In genomic region chr12:110850010-110850928, GRCm38 (mm10) we compare ENCODE assay signal across 8 mouse cellular contexts. TPM values are rescaled to one million over a fixed set of nuclear protein-coding genes. Genes with fewer than 3 reads are reported as not detected.
DNase-seq lines count a peak whose midpoint lies in the region; ATAC-seq and TF ChIP-seq lines count a peak whose summit lies in the region.

Gene Zfp839 (plus strand): TSS chr12:110850253.

- no peaks in the 10 kb centered on the region for H3K36me3 ChIP-seq in forebrain, embryonic 11.5 days (ENCODE audit: control insufficient read depth, insufficient read depth, low read length)
- H3K36me3 ChIP-seq in heart, embryonic 16.5 days (ENCODE audit: control insufficient read depth, insufficient read depth): peaks cover 2% of the 10 kb centered on the region; the same call in 1 of the 2 replicates
- peaks cover 4% of the 10 kb centered on the region; the same call in 1 of the 2 replicates for H3K36me3 ChIP-seq in liver, embryonic 15.5 days (replicated peaks)
- no peaks in the 10 kb centered on the region for H3K36me3 ChIP-seq in neural tube, embryonic 11.5 days (ENCODE audit: control insufficient read depth, insufficient read depth, low read length)
- no peaks in the 10 kb centered on the region for H3K36me3 ChIP-seq in stomach, postnatal 0 days (ENCODE audit: control insufficient read depth, insufficient read depth, low read length)

- TF ChIP-seq EP300 in stomach, postnatal 0 days (optimal IDR thresholded peaks at IDR 0.05): no peak

- ATAC-seq in forebrain, embryonic 11.5 days (replicated peaks; ENCODE audit: low FRiP score): peak; percentile 83
- ATAC-seq in heart, embryonic 16.5 days (replicated peaks; ENCODE audit: extremely low read depth, insufficient read depth, low FRiP score): peak; percentile 77
- peak; percentile 64 for ATAC-seq in liver, embryonic 15.5 days (ENCODE audit: insufficient read depth)
- peak; percentile 75 for ATAC-seq in neural tube, embryonic 11.5 days (ENCODE audit: insufficient read depth, low FRiP score, low TSS enrichment)
- ATAC-seq in stomach, postnatal 0 days (ENCODE audit: low FRiP score, low TSS enrichment): peak; percentile 77

- WGBS in forebrain, embryonic 11.5 days: under 1% methylated on average over 85 of the region's 89 CpGs
- under 1% methylated on average over 89 of the region's 89 CpGs for WGBS in heart, embryonic 16.5 days
- WGBS in liver, embryonic 15.5 days (ENCODE audit: insufficient replicate concordance): under 1% methylated on average over 82 of the region's 89 CpGs
- WGBS in neural tube, embryonic 11.5 days: under 1% methylated on average over 78 of the region's 89 CpGs
- WGBS in stomach, postnatal 0 days: under 1% methylated on average over 56 of the region's 89 CpGs

- no peak; the same call in 1 of the 2 replicates for TF ChIP-seq CTCF in stomach, postnatal 0 days (IDR thresholded peaks at IDR 0.05; ENCODE audit: low read depth)

- peaks cover 9% of the 10 kb centered on the region for H3K27me3 ChIP-seq in forebrain, embryonic 11.5 days (ENCODE audit: control insufficient read depth, insufficient read depth, low read length)
- no peaks in the 10 kb centered on the region for H3K27me3 ChIP-seq in heart, embryonic 16.5 days (ENCODE audit: control insufficient read depth, insufficient read depth, low read length)
- H3K27me3 ChIP-seq in liver, embryonic 15.5 days: peaks cover 7% of the 10 kb centered on the region
- 0 out of 2 replicates have a peak, but pooled peaks cover 3% of the 10 kb centered on the region for H3K27me3 ChIP-seq in neural tube, embryonic 11.5 days (ENCODE audit: control insufficient read depth, insufficient read depth, low read length)
- H3K27me3 ChIP-seq in stomach, postnatal 0 days (ENCODE audit: control insufficient read depth, insufficient read depth, low read length): no peaks in the 10 kb centered on the region

- H3K9me3 ChIP-seq in forebrain, embryonic 11.5 days (ENCODE audit: control insufficient read depth, low read length): no peaks in the 10 kb centered on the region
- no peaks in the 10 kb centered on the region for H3K9me3 ChIP-seq in heart, embryonic 16.5 days (replicated peaks; ENCODE audit: control insufficient read depth, low read length)
- H3K9me3 ChIP-seq in liver, embryonic 15.5 days (replicated peaks): no peaks in the 10 kb centered on the region
- no peaks in the 10 kb centered on the region for H3K9me3 ChIP-seq in neural tube, embryonic 11.5 days (ENCODE audit: control insufficient read depth, low read length)
- no peaks in the 10 kb centered on the region for H3K9me3 ChIP-seq in stomach, postnatal 0 days (ENCODE audit: control insufficient read depth, low read length)

- DNase-seq in CD8-positive naive resting alpha-beta T cell, adult 2 months (ENCODE audit: low read depth in 2 of 2, low spot score in 2 of 2): peak; percentile 17 to 50
- peak; percentile 56 for DNase-seq in c-Kit-positive CD71-positive TER-119-negative erythroid progenitor cells, embryonic 14.5 days (ENCODE audit: low read depth)
- DNase-seq in forebrain, embryonic 11.5 days (ENCODE audit: low spot score): peak; percentile 91
- peak; percentile 89 to 93 for DNase-seq in kidney, postnatal 36 days
- DNase-seq in neural tube, embryonic 11.5 days (ENCODE audit: low spot score): peak; percentile 83
- peak; percentile 85 for DNase-seq in stomach, postnatal 0 days (ENCODE audit: low spot score)

- peak within 1 kb of the TSS; percentile 81 for H3K9ac ChIP-seq in forebrain, embryonic 11.5 days (ENCODE audit: low read length)
- H3K9ac ChIP-seq in heart, embryonic 16.5 days (ENCODE audit: low read length): peak within 1 kb of the TSS; percentile 94
- H3K9ac ChIP-seq in liver, embryonic 15.5 days: peak within 1 kb of the TSS; percentile 80
- peak within 1 kb of the TSS; percentile 90 for H3K9ac ChIP-seq in neural tube, embryonic 11.5 days (ENCODE audit: low read length)
- peak within 1 kb of the TSS; percentile 91 for H3K9ac ChIP-seq in stomach, postnatal 0 days (ENCODE audit: low read length)

- H3K27ac ChIP-seq in forebrain, embryonic 11.5 days (ENCODE audit: low read depth, low read length): no peak within 1 kb of the TSS
- H3K27ac ChIP-seq in heart, embryonic 16.5 days (ENCODE audit: low read length): peak within 1 kb of the TSS; percentile 83
- H3K27ac ChIP-seq in liver, embryonic 15.5 days (replicated peaks): peak within 1 kb of the TSS; percentile 78
- H3K27ac ChIP-seq in neural tube, embryonic 11.5 days (ENCODE audit: low read depth, low read length): 0 out of 2 replicates have a peak within 1 kb of the TSS, but pooled peaks have one; percentile 23
- H3K27ac ChIP-seq in stomach, postnatal 0 days (replicated peaks): peak within 1 kb of the TSS; percentile 92

- peak within 1 kb of the TSS; percentile 86 for H3K4me3 ChIP-seq in forebrain, embryonic 11.5 days (ENCODE audit: low read depth, low read length)
- H3K4me3 ChIP-seq in heart, embryonic 16.5 days (ENCODE audit: low read length): peak within 1 kb of the TSS; percentile 89
- H3K4me3 ChIP-seq in liver, embryonic 15.5 days (replicated peaks): peak within 1 kb of the TSS; percentile 81
- peak within 1 kb of the TSS; percentile 87 for H3K4me3 ChIP-seq in neural tube, embryonic 11.5 days (ENCODE audit: low read depth, low read length)
- H3K4me3 ChIP-seq in stomach, postnatal 0 days (ENCODE audit: low read depth, low read length): peak within 1 kb of the TSS; percentile 83

- H3K4me2 ChIP-seq in forebrain, embryonic 11.5 days (ENCODE audit: low read depth, low read length, severe bottlenecking): peak within 1 kb of the TSS; percentile 79
- H3K4me2 ChIP-seq in heart, embryonic 16.5 days (ENCODE audit: low read depth, low read length): peak within 1 kb of the TSS; percentile 86
- H3K4me2 ChIP-seq in liver, embryonic 15.5 days: peak within 1 kb of the TSS; percentile 91
- H3K4me2 ChIP-seq in neural tube, embryonic 11.5 days (ENCODE audit: low read depth): peak within 1 kb of the TSS; percentile 50
- peak within 1 kb of the TSS; percentile 75 for H3K4me2 ChIP-seq in stomach, postnatal 0 days (replicated peaks; ENCODE audit: low read depth)

- peaks cover 10% of the 10 kb centered on the region; the same call in 1 of the 2 replicates for H3K4me1 ChIP-seq in forebrain, embryonic 11.5 days (replicated peaks; ENCODE audit: control insufficient read depth, insufficient read depth, low read length)
- peaks cover 21% of the 10 kb centered on the region for H3K4me1 ChIP-seq in heart, embryonic 16.5 days (ENCODE audit: control insufficient read depth, insufficient read depth, low read length)
- H3K4me1 ChIP-seq in liver, embryonic 15.5 days (replicated peaks): peaks cover 47% of the 10 kb centered on the region
- peaks cover 12% of the 10 kb centered on the region for H3K4me1 ChIP-seq in neural tube, embryonic 11.5 days (ENCODE audit: control insufficient read depth, insufficient read depth, low read length)
- peaks cover 2% of the 10 kb centered on the region; the same call in 1 of the 2 replicates for H3K4me1 ChIP-seq in stomach, postnatal 0 days (replicated peaks; ENCODE audit: control insufficient read depth, insufficient read depth)

RNA-seq across cellular contexts. Expression of gene Zfp839, which starts in this region (rescaled TPM):
- polyA plus RNA-seq in forebrain, embryonic 11.5 days (2014; fragmentation: Nextera tagmentation; extraction: Ambion mirVana): 3.4 and 4.6 TPM in 2 replicates
- polyA plus RNA-seq in heart, embryonic 16.5 days (2015; fragmentation: Nextera tagmentation; extraction: Ambion mirVana): 4.9 and 5.1 TPM in 2 replicates
- polyA plus RNA-seq in liver, embryonic 15.5 days (2015; fragmentation: Nextera tagmentation; extraction: Ambion mirVana): 1.7 and 1.8 TPM in 2 replicates
- 3.0 and 3.7 TPM in 2 replicates for polyA plus RNA-seq in neural tube, embryonic 11.5 days (2014; fragmentation: Nextera tagmentation; extraction: Ambion mirVana)
- polyA plus RNA-seq in stomach, postnatal 0 days (2015; fragmentation: Nextera tagmentation; extraction: Ambion mirVana): 2.3 and 2.5 TPM in 2 replicates

Comparison
In these comparisons a context has a peak if more than half of its experiments do, and no peak if none do; other contexts are left out.
1. DNase-seq: peak in every context shown above with its lines; median percentile 91 in forebrain, embryonic 11.5 days; 91 in kidney, postnatal 36 days; 85 in stomach, postnatal 0 days; 83 in neural tube, embryonic 11.5 days; 56 in c-Kit-positive CD71-positive TER-119-negative erythroid progenitor cells, embryonic 14.5 days; 34 in CD8-positive naive resting alpha-beta T cell, adult 2 months.